Mouse (Mus musculus) spleen, postnatal 4 days (tissue): ENCODE measurements around the gene Ddx55.

Experiments
- DNase-seq, 2 experiments: peaks; one replicate each; pipeline ENCODE4 v3.0.0; 2022; ENCODE audit warnings: low spot score in 2 of 2

The Ddx55 gene

DNA sequence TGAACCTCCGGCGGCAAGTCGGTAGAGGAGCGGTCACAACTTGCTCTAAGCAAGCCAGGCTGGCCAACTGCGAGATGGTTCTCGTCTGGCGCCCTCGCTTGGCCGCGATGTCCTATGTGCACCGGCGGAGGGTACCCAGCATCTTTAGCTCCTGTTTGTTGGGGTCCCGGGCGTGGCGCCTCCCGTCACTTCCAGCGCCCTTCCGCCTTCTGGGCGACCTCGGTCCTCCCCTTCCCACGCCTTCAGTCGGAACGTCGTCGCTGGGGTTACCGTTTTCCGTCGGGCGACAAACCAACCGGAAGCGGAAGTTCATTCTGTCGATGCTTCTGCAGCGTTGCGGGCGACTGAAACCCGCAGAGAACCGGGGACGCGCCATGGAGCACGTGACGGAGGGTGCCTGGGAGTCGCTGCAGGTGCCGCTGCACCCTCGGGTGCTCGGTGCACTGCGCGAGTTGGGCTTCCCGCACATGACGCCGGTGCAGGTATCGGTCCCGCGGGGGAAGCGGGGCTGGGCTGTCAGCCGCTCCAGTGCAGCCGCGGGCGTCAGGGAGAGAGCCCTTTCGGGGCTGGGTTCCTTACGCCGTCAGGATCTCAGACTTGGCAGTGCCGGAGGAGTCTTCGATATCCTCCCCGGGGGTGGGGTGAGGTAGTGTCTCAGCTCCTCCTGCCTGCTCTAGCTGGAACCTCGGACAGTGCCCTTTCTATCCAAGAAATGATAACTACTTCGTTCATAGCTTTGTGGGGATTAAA is at the start of gene Ddx55:
Ddx55 (plus strand) TSS at position 307 of the 750 bp plus-strand sequence.
- DNase-seq: peak; percentile 91 to 95

DNA sequence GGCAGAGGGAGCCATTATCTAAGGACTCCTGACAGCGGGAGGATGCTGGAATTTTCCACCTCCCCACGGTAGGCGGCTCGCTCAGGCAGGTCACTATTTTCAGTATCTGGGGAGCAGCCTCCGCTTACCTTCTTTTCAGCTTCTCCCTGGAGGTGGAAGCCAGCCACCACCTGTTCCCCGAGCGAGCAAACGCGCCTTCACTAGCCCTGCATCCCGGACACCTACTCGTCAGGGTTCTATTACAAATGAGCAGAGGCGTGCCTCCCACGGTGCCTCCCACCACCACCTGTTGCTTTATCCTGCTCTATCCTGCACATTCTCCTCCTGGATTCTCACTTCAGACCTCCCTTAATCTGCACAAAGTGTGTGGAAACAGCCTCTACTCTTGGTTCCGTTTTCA is 48.9 kb upstream of the Ddx55 start:
- no peak for DNase-seq

- no peak for DNase-seq
Measured at GRCm38 (mm10) chr5:124505235-124505634, 47.4 kb upstream of the Ddx55 start.

- DNase-seq: no peak
Measured at GRCm38 (mm10) chr5:124506731-124507359, 45.8 kb upstream of the Ddx55 start.

GRCm38 (mm10) chr5:124509200-124509599 is 43.5 kb upstream of the Ddx55 start:
- no peak for DNase-seq

GRCm38 (mm10) chr5:124509742-124510237 is 42.9 kb upstream of the Ddx55 start:
- DNase-seq: no peak

GRCm38 (mm10) chr5:124510536-124511050 is 42.1 kb upstream of the Ddx55 start:
- DNase-seq: no peak

DNA sequence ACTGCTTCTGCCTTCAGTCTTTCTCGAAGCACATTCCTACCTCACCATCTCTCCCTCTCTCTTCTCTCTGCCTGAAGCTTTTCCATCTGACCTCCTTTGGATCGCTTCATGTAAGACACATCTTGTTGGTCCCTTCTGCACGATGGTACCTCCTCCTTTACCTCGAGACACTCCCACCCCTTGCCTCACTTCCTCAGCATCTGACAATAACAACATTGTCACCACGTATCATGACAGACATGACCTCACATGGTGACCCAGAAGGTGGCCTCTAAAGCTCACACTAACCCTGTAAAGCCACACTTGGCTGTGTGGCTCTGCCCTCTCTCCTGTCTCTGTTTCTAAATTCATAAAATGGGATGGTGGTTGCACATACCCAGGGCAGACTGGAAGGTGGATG is 36.9 kb upstream of the Ddx55 start:
- no peak for DNase-seq

DNA sequence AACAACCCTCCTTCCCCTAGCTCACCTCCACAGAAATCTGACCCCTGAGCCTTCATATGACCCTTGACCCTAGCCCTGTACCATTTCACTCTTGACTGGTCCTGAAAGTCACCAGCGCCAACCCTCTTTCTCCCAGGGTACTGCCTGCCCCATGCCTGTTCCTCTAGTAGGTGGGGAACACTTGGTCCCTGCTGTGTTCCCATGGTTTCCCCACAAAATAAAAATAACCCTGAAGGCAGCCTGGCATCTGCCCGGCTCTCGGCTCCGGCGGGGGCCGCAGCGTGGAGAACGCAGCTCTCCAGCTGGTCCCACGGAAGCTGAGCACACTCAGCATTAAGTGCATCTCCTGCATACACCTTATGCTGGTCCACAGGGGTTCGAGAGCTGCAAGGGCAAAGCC is 34.0 kb upstream of the Ddx55 start:
- DNase-seq: no peak

GRCm38 (mm10) chr5:124521588-124521987 is 31.1 kb upstream of the Ddx55 start:
- no peak for DNase-seq

DNA sequence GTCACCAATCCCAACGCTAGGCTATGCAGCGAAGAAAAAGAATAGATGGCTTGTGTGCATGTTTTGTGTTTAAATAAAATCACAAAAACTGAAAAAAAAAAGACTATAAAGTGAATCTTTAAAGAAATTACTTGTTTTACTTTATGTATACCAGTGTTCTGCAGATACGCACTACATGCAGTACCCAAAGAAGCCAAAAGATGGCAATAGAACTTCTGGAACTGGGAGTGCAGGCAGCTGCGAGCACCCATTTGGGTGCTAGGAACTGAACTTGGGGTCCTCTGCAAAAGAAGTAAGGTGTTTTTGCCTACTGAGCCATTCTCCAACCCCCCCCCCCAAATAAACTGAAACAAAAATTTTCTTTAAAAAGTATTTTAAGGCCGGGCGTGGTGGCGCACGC is 29.6 kb upstream of the Ddx55 start:
- no peak for DNase-seq

GRCm38 (mm10) chr5:124524943-124525342 is 27.7 kb upstream of the Ddx55 start:
- DNase-seq: no peak

DNA sequence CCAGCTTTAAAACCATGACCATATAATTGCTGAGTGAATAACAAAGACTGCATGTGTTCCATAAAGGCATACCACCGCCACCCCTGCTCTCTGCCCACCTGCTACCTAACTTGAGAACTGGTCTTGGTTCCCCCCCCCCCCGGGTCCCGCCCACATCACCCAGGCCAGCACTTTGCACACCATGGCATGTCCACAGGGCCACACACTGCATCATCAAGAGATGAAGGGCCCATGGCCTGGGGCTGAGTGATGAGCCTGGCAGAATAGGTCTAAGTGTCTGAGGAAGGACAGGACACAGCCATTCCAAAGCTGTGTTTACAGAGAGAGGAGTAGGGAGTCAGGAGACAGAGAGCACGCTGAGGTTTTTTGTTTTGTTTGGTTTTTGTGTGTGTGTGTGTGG is 24.3 kb upstream of the Ddx55 start:
- no peak for DNase-seq

DNA sequence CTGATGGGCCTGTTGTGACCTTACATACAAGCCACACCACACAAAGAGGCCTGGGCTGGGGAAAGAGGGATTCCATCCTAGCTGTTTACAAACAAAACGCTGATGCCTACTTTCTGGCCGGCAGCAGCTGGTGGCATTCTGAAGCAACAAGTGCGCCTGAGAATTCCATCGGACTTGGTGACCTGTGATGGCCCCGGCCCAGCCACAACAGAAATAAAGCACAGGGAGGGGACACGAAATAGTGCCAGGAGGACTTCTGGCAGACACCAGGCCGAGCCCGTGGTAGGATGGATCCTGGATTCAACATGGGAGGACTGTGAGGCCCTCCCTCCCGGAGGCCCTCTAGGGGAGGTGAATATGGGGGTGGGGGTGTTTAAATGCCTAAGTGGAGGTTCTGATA is 23.9 kb upstream of the Ddx55 start:
- no peak for DNase-seq

- no peak for DNase-seq
Measured at GRCm38 (mm10) chr5:124529191-124529651, 23.4 kb upstream of the Ddx55 start.

GRCm38 (mm10) chr5:124529697-124530096 is 23.0 kb upstream of the Ddx55 start:
- no peak for DNase-seq

- peak; percentile 57 to 76 for DNase-seq
Measured at GRCm38 (mm10) chr5:124530655-124531582, 21.7 kb upstream of the Ddx55 start, which contains the start of gene Rilpl1. TSS of gene Rilpl1 (minus strand) at chr5:124531391.

DNA sequence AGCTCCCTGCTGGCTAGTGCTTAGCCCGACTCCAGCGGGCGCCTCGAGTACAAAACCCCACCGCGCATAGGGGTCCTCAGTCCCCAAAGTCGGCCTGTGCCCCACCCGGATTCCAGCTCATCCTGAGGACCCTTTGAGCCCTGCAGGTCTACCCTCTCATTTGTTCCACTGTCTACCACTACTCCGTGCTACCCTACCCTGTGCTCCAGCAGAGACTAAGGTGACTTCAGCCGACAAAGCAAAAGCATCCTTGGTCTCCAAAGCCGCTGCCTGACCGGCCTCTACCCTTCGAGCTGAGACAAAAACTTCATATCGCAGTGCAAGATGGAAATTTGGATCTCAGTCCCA is 21.1 kb upstream of the Ddx55 start:
- DNase-seq: no peak

DNA sequence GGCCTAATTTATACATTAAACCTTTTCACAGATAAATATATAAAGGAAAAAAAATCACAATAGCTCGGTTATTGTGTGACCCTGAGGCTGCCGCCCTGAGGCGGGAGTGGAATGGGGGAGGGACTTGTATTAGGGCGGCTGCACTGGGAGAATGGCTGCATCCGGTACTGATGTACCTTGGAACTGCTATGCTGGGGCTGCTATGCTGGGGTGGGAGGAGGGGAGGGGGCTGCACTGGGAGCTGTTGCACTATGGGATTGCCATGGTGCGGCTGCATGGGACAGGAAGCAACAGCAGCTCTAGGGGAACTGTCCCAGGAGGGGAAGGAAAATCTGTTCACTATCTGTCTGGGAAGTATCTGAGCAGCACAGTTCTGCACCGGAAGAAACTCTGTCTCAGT is 20.2 kb upstream of the Ddx55 start:
- no peak for DNase-seq

DNA sequence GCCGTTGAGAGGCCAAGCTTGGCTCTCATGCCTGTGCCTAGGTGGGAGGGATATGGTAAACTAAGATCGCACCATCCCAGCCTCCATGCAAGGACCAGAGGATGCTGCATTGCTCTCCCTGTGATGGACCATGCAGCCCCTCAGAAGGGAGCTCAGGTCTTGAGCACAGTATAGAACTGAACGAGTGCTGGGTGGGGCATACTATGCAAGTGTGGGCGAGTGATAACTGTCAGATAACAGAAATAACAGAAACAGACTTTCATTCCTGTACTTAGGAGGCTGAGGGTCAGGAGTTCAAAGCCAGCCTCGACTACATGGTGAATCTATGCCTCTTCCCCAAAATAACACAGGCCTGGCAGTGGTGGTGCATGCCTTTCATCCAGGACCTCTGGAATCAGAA is 17.6 kb upstream of the Ddx55 start:
- no peak for DNase-seq

DNA sequence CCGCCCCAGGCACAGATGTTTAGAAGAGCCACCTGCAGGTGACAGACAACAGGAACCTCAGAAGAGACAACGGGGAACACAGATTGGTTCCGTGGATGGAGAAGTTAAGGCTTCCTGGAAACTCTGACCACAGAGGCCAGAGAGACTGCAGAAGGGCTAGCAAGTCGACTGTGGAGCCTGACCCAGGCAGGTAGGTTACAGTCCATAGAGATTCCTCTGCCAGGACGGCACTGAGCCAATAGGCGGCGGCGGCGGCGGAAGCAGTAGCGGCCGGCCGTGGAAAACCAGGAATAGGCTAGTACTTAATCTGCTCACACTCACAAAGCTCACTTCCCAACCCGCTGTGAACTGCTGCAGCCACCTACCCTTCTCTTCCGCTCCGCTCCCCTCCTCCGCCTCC is 15.9 kb upstream of the Ddx55 start:
- peak in 1 of 2 experiments; percentile 35 for DNase-seq
